Mouse (Mus musculus) heart, adult 18-20 months (tissue): ENCODE data around the gene Pnp2. TPM values are rescaled to one million over a fixed set of nuclear protein-coding genes. Genes with fewer than 3 reads are reported as not detected.
"Not testable (repeated sequence)": the region's sequence is repeated elsewhere in the genome, so short reads cannot be mapped to it uniquely, and the experiment has no call there.

Experiments used
- DNase-seq, 2 experiments: peaks; one replicate each; pipeline ENCODE4 v3.0.0; 2021 to 2022; ENCODE audit warnings: mixed read lengths in 1 of 2
- long read RNA-seq, 2 experiments: library from polyadenylated mRNA; stranded (forward); transcript quantifications; one replicate each; pipeline ENCODE4 v2.0.0; 2021
- total RNA-seq, 2 experiments: library from RNA; stranded (reverse); gene quantifications; 2 replicates each; pipeline ENCODE4 v1.2.3; 2021

Pnp2 gene
- total RNA-seq = 1 to 10 TPM in 1 of 2 experiments, under 1 TPM in 1; 0.89 to 1.0 TPM
- long read RNA-seq, experiment 1 = 0 reads
- long read RNA-seq, experiment 2 = 0 reads

GRCm38 (mm10) chr14:50955942-50956508 is at the start of gene Pnp2:
TSS of gene Pnp2 (plus strand) at chr14:50955992.
- DNase-seq = peak; percentile 65 to 79

- no peak for DNase-seq
Measured at GRCm38 (mm10) chr14:50908126-50908525, 47.7 kb upstream of the Pnp2 start.

- no peak for DNase-seq
Measured at GRCm38 (mm10) chr14:50911356-50911755, 44.4 kb upstream of the Pnp2 start.

GRCm38 (mm10) chr14:50923437-50923836 is 32.4 kb upstream of the Pnp2 start:
- not testable (repeated sequence) for DNase-seq

- peak; percentile 97 for DNase-seq
Measured at GRCm38 (mm10) chr14:50924281-50925064, 31.3 kb upstream of the Pnp2 start, which contains the start of the genes Osgep and Apex1. TSS of gene Osgep (minus strand) at chr14:50924893. TSS of gene Apex1 (plus strand) at chr14:50924968.

GRCm38 (mm10) chr14:50925111-50925920 is 30.5 kb upstream of the Pnp2 start:
- no peak for DNase-seq

GRCm38 (mm10) chr14:50927366-50927765 is 28.4 kb upstream of the Pnp2 start:
- no peak for DNase-seq

- peak in 1 of 2 experiments; percentile 29 for DNase-seq
Measured at GRCm38 (mm10) chr14:50929951-50930350, 25.8 kb upstream of the Pnp2 start.

- no peak for DNase-seq
Measured at GRCm38 (mm10) chr14:50930377-50930753, 25.4 kb upstream of the Pnp2 start.

GRCm38 (mm10) chr14:50930754-50931492 is 24.9 kb upstream of the Pnp2 start, which contains the start of the genes Pip4p1 and Pnp:
TSS of gene Pip4p1 (minus strand) at chr14:50930856.
TSS of gene Pnp (plus strand) at chr14:50931082.
- DNase-seq = peak; percentile 99 to 100

- peak in 1 of 2 experiments; percentile 30 for DNase-seq
Measured at GRCm38 (mm10) chr14:50931493-50932020, 24.2 kb upstream of the Pnp2 start.

GRCm38 (mm10) chr14:50936649-50937048 is 19.1 kb upstream of the Pnp2 start:
- no peak for DNase-seq

- DNase-seq = no peak
Measured at GRCm38 (mm10) chr14:50938119-50938908, 17.5 kb upstream of the Pnp2 start.

- no peak for DNase-seq
Measured at GRCm38 (mm10) chr14:50938940-50939339, 16.9 kb upstream of the Pnp2 start.

GRCm38 (mm10) chr14:50943932-50944667 is 11.7 kb upstream of the Pnp2 start, which contains the start of gene Gm49342:
TSS of gene Gm49342 (plus strand) at chr14:50944517.
- peak; percentile 98 for DNase-seq

- DNase-seq = not testable (repeated sequence)
Measured at GRCm38 (mm10) chr14:50944668-50945033, 11.1 kb upstream of the Pnp2 start.

GRCm38 (mm10) chr14:50945081-50945480 is 10.7 kb upstream of the Pnp2 start:
- not testable (repeated sequence) for DNase-seq

GRCm38 (mm10) chr14:50945526-50945925 is 10.3 kb upstream of the Pnp2 start:
- DNase-seq = not testable (repeated sequence)

- peak; percentile 51 to 55 for DNase-seq
Measured at GRCm38 (mm10) chr14:50955487-50955886, 305 bp upstream of the Pnp2 start.

GRCm38 (mm10) chr14:50956724-50957123 is 932 bp downstream of the Pnp2 start:
- DNase-seq = not testable (repeated sequence)
